Mouse (Mus musculus) fibroblast of lung, adult 2 months (primary cell): ENCODE results near the gene Zc3h12c.
A peak's percentile ranks its signal among the peaks of the same experiment; 100 is the strongest.
"Not testable (repeated sequence)": the region's sequence is repeated elsewhere in the genome, so short reads cannot be mapped to it uniquely, and the experiment has no call there.

Experiments
- DNase-seq: peaks from one replicate; pipeline ENCODE4 v3.0.0-alpha.2; 2011; ENCODE audit warnings: low read depth

Zc3h12c gene

GRCm38 (mm10) chr9:52102060-52102844, 66.1 kb downstream of the Zc3h12c start:
- DNase-seq, result no peak

- no peak for DNase-seq
Observed at GRCm38 (mm10) chr9:52100426-52100825, 67.9 kb downstream of the Zc3h12c start.

- peak; percentile 44 for DNase-seq
Observed at GRCm38 (mm10) chr9:52098600-52098999, 69.8 kb downstream of the Zc3h12c start.

GRCm38 (mm10) chr9:52097386-52097785, 71.0 kb downstream of the Zc3h12c start:
- no peak for DNase-seq

- no peak for DNase-seq
Observed at GRCm38 (mm10) chr9:52095666-52096065, 72.7 kb downstream of the Zc3h12c start.

- DNase-seq, result no peak
Observed at GRCm38 (mm10) chr9:52094471-52094980, 73.8 kb downstream of the Zc3h12c start.

- DNase-seq, result no peak
Observed at GRCm38 (mm10) chr9:52094016-52094415, 74.4 kb downstream of the Zc3h12c start.

GRCm38 (mm10) chr9:52093108-52093507, 75.3 kb downstream of the Zc3h12c start:
- DNase-seq, result no peak

GRCm38 (mm10) chr9:52092311-52092710, 76.1 kb downstream of the Zc3h12c start:
- DNase-seq, result no peak

- DNase-seq, result no peak
Observed at GRCm38 (mm10) chr9:52091752-52092151, 76.6 kb downstream of the Zc3h12c start.

GRCm38 (mm10) chr9:52082414-52082813, 86.0 kb downstream of the Zc3h12c start:
- no peak for DNase-seq

- DNase-seq, result no peak
Observed at GRCm38 (mm10) chr9:52081979-52082378, 86.4 kb downstream of the Zc3h12c start.

GRCm38 (mm10) chr9:52077692-52078091, 90.7 kb downstream of the Zc3h12c start:
- no peak for DNase-seq

GRCm38 (mm10) chr9:52076089-52076488, 92.3 kb downstream of the Zc3h12c start:
- DNase-seq, result no peak

- no peak for DNase-seq
Observed at GRCm38 (mm10) chr9:52072202-52072601, 96.2 kb downstream of the Zc3h12c start.

GRCm38 (mm10) chr9:52071352-52071751, 97.0 kb downstream of the Zc3h12c start:
- DNase-seq, result not testable (repeated sequence)

GRCm38 (mm10) chr9:52070052-52070451, 98.3 kb downstream of the Zc3h12c start:
- no peak for DNase-seq
